Mouse (Mus musculus) ES-Bruce4 (cell line): ENCODE measurements around the gene Rasgef1b.

Experiments
- CTCF ChIP-seq: IDR thresholded peaks from one replicate; pipeline ENCODE4 v1.8.1; 2011; ENCODE audit warnings: low read depth, low read length
- EP300 ChIP-seq: IDR thresholded peaks from 2 replicates; pipeline ENCODE4 v1.6.1; 2011; ENCODE audit warnings: low read depth, low read length; ENCODE audit not compliant: insufficient read depth

- TF ChIP-seq CTCF: no peak
- no peak for TF ChIP-seq EP300
Observed at GRCm38 (mm10) chr5:99398472-99399070, 330.3 kb downstream of the Rasgef1b start.
